Mouse (Mus musculus): ENCODE measurements around the gene Cnr1. TPM values are rescaled to one million over a fixed set of nuclear protein-coding genes. Genes with fewer than 3 reads are reported as not detected.

The Cnr1 gene
- 0.25 and 0.30 TPM in 2 replicates for polyA plus RNA-seq (2015; fragmentation: Nextera tagmentation; extraction: Ambion mirVana)

DNA sequence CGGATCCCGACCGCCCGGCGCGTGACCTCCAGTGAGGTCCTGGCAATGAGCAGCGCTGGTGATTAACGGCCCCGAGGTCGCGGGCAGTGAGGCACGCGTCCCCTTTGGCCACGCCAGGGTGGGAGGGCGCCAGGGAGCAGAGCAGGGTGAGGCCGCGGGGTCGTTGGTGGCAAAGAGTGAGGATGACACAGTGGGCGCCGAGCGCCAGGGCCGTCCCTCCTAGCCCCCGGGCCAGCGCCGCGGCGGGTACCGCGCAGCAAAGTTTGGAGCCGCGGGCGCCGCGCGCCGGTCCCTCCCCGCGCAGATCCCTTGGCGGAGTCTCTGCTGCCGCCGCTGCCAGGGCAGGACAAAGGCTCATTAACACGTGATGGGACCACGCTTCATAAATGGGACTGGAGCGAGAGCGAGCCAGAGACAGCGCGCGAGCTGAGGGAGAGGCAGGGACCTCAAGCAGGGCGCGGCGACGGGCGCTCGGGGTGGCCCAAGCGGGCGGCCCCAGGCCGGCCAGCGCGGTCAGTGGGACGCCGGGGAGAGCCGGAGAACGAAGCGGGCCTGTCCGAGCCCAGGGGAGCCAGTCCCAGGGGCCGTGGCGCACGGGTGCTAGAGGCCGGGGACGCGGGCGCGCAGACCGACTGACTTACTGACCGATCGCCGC is at the start of gene Cnr1:
TSS of gene Cnr1 (plus strand) at position 360 of the 655 bp plus-strand sequence.
- Histone ChIP-seq H3K9ac (replicated peaks; ENCODE audit: low read depth) (no peak within 1 kb of the TSS), H3K4me3 (ENCODE audit: low read depth, low read length) (peak within 1 kb of the TSS; percentile 50), H3K27me3 (replicated peaks; ENCODE audit: insufficient read depth, low read length) (peaks cover 19% of the 10 kb centered on the region), H3K27ac (ENCODE audit: low read length) (no peak within 1 kb of the TSS), H3K4me2 (replicated peaks; ENCODE audit: low read depth, low read length) (peak within 1 kb of the TSS; percentile 95), H3K36me3 (ENCODE audit: insufficient read depth, low read length) (no peaks in the 10 kb centered on the region), H3K4me1 (ENCODE audit: insufficient read depth, low read depth, low read length) (0 out of 2 replicates have a peak, but pooled peaks cover 5% of the 10 kb centered on the region), H3K9me3 (ENCODE audit: low read length) (no peaks in the 10 kb centered on the region)
- WGBS = under 1% methylated on average over 50 of the region's 77 CpGs
- DNase-seq (ENCODE audit: low spot score) (peak; percentile 85), ATAC-seq (peak; percentile 97)
- TF ChIP-seq EP300 (IDR thresholded peaks at IDR 0.05) (no peak), CTCF (IDR thresholded peaks at IDR 0.05) (no peak)

DNA sequence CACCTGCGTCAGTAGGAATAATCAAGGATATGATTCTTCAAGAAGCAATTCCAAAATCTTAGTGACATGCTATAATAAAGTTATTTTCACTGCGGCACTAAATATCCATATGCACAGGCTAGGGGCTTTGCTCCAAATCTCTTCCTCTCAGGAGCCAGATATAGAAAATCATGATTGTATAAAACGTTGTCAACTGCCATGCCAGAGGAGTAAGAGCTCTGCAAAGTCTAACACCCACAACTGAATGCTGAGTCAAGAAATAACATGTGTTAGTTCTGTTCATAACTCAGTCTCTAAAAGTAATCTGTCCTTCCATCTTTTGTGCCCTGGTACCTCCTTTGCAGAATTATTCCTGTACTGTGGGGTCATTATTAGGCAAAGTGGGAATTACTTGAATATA is 44.4 kb upstream of the Cnr1 start:
- Histone ChIP-seq H3K27ac (ENCODE audit: low read length) (no peak overlapping the region), H3K4me2 (replicated peaks; ENCODE audit: low read depth, low read length) (no peak overlapping the region), H3K4me1 (ENCODE audit: insufficient read depth, low read depth, low read length) (no peaks in the 10 kb centered on the region), H3K36me3 (ENCODE audit: insufficient read depth, low read length) (no peaks in the 10 kb centered on the region), H3K4me3 (ENCODE audit: low read depth, low read length) (no peak overlapping the region), H3K9ac (replicated peaks; ENCODE audit: low read depth) (no peak overlapping the region), H3K9me3 (ENCODE audit: low read length) (no peaks in the 10 kb centered on the region), H3K27me3 (replicated peaks; ENCODE audit: insufficient read depth, low read length) (no peaks in the 10 kb centered on the region)
- 86% methylated on average over 3 of the region's 3 CpGs for WGBS
- no peak for DNase-seq (ENCODE audit: low spot score)
- no peak for TF ChIP-seq EP300 (IDR thresholded peaks at IDR 0.05)
- TF ChIP-seq CTCF (IDR thresholded peaks at IDR 0.05) = no peak
- ATAC-seq = no peak

DNA sequence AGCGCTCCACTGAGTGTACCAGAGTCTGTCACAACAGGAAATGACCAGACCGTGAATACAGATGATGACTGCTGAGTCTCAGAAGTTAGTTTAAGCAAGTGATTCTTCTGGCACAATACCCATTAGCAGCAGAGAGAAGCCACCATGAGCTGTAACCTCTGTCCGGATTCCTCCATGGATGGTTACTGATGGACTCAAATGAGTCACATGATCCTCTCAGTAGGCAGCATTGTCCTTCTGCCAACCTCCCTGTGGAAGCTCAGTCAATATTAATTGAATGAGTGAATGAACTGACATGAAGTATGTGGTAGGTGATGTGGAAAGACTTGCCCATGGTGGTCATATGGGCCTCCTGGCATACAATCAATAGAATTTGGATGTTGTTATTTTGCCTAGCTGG is 38.4 kb upstream of the Cnr1 start:
- H3K27ac ChIP-seq (ENCODE audit: low read length) = no peak overlapping the region
- no peaks in the 10 kb centered on the region for H3K36me3 ChIP-seq (ENCODE audit: insufficient read depth, low read length)
- no peak overlapping the region for H3K9ac ChIP-seq (replicated peaks; ENCODE audit: low read depth)
- WGBS = 52% methylated on average over 3 of the region's 3 CpGs
- H3K4me2 ChIP-seq (replicated peaks; ENCODE audit: low read depth, low read length) = no peak overlapping the region
- TF ChIP-seq EP300 (IDR thresholded peaks at IDR 0.05) (no peak), CTCF (IDR thresholded peaks at IDR 0.05) (no peak)
- H3K9me3 ChIP-seq (ENCODE audit: low read length) = no peaks in the 10 kb centered on the region
- no peak overlapping the region for H3K4me3 ChIP-seq (ENCODE audit: low read depth, low read length)
- no peaks in the 10 kb centered on the region for H3K27me3 ChIP-seq (replicated peaks; ENCODE audit: insufficient read depth, low read length)
- DNase-seq (ENCODE audit: low spot score) (no peak), ATAC-seq (no peak)
- H3K4me1 ChIP-seq (ENCODE audit: insufficient read depth, low read depth, low read length) = no peaks in the 10 kb centered on the region

DNA sequence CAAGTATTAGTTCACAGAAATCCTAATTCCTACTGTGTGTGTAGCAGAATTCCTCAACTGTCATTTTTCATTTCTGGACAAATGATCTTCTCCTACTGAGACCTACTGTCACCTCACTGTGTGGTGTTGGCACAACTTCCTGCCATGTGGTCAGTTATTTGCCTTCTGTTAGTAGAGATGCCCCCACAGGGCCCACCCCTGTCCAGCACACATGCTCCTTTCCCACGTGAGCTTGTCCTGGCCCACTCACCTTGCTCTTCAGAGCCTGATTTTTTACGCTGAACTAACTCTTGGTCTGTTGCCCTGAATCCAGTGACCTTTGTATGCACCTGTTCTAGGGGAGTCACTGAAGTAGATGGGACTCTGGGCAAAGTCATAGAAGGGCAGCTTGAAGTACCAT is 34.4 kb upstream of the Cnr1 start:
- Histone ChIP-seq H3K4me2 (replicated peaks; ENCODE audit: low read depth, low read length) (no peak overlapping the region), H3K36me3 (ENCODE audit: insufficient read depth, low read length) (no peaks in the 10 kb centered on the region), H3K4me3 (ENCODE audit: low read depth, low read length) (no peak overlapping the region), H3K4me1 (ENCODE audit: insufficient read depth, low read depth, low read length) (no peaks in the 10 kb centered on the region), H3K27ac (ENCODE audit: low read length) (no peak overlapping the region), H3K27me3 (replicated peaks; ENCODE audit: insufficient read depth, low read length) (no peaks in the 10 kb centered on the region), H3K9me3 (ENCODE audit: low read length) (no peaks in the 10 kb centered on the region), H3K9ac (replicated peaks; ENCODE audit: low read depth) (no peak overlapping the region)
- no peak for ATAC-seq
- TF ChIP-seq EP300 (IDR thresholded peaks at IDR 0.05) (no peak), CTCF (IDR thresholded peaks at IDR 0.05) (no peak)
- WGBS = 70% methylated on average over 2 of the region's 2 CpGs
- DNase-seq (ENCODE audit: low spot score) = no peak

DNA sequence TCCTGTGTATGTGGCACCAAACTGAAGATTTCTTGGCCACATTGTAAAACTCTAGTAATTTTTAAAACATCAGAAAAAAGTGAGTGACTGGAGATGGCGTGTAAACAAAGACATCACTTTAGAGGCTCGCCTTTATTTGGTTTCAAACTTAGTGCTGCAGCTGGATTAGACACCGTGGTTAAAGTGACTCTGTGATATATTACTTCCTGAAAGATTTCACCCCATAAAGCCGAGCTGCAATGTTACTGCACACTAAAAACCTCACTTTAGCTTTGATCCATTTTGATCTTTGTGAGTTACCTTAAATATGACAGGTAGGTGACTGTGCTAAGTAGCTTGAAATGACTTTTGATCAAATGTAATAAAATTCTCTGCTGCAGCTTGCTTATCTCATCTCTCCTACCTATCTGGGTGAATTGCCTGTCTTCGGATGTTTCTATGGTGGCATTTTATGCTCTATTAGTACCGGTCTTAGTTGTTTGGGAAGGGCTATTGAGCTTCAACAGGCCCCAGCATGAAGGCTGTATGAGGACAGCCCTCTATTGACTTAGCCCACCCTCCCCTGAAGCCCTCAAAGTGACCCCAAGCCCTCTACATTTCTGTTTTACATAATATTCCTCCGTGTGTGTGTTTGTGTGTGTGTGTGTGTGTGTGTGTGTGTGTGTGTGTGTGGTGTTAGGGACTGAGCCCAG is 32.1 kb upstream of the Cnr1 start:
- TF ChIP-seq EP300 (IDR thresholded peaks at IDR 0.05) (no peak), CTCF (IDR thresholded peaks at IDR 0.05) (no peak)
- no peak for ATAC-seq
- DNase-seq (ENCODE audit: low spot score) = no peak
- Histone ChIP-seq H3K4me3 (ENCODE audit: low read depth, low read length) (no peak overlapping the region), H3K4me1 (ENCODE audit: insufficient read depth, low read depth, low read length) (no peaks in the 10 kb centered on the region), H3K9me3 (ENCODE audit: low read length) (no peaks in the 10 kb centered on the region), H3K4me2 (replicated peaks; ENCODE audit: low read depth, low read length) (no peak overlapping the region), H3K27me3 (replicated peaks; ENCODE audit: insufficient read depth, low read length) (no peaks in the 10 kb centered on the region), H3K9ac (replicated peaks; ENCODE audit: low read depth) (no peak overlapping the region), H3K36me3 (ENCODE audit: insufficient read depth, low read length) (no peaks in the 10 kb centered on the region), H3K27ac (ENCODE audit: low read length) (no peak overlapping the region)
- WGBS = 20% methylated on average over 7 of the region's 7 CpGs

DNA sequence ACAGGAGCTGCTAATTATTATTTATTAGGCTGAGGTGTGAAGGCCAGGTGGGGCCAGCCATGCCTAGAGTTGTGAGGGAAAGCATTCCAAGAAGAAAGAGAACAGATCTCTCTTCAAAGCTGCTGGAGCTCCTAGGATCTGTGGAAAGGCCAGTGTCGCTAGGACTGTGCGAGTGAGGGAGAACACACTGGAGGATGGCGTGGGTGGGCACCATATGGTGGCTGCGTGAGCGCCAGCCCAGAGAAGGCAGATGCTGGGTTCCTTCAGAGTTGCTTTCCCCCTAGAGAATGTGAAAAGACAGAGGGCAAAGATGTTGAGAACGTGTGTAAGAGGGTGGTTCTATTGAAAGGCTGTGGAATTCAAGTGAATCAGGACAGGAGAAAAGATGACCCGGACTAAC is 30.6 kb upstream of the Cnr1 start:
- DNase-seq (ENCODE audit: low spot score) (no peak), ATAC-seq (no peak)
- no peak overlapping the region for H3K4me3 ChIP-seq (ENCODE audit: low read depth, low read length)
- no peak overlapping the region for H3K4me2 ChIP-seq (replicated peaks; ENCODE audit: low read depth, low read length)
- WGBS = 80% methylated on average over 7 of the region's 7 CpGs
- no peaks in the 10 kb centered on the region for H3K27me3 ChIP-seq (replicated peaks; ENCODE audit: insufficient read depth, low read length)
- H3K27ac ChIP-seq (ENCODE audit: low read length) = no peak overlapping the region
- no peak for TF ChIP-seq CTCF (IDR thresholded peaks at IDR 0.05)
- TF ChIP-seq EP300 (IDR thresholded peaks at IDR 0.05) = no peak
- no peaks in the 10 kb centered on the region for H3K9me3 ChIP-seq (ENCODE audit: low read length)
- H3K9ac ChIP-seq (replicated peaks; ENCODE audit: low read depth) = no peak overlapping the region
- no peaks in the 10 kb centered on the region for H3K4me1 ChIP-seq (ENCODE audit: insufficient read depth, low read depth, low read length)
- no peaks in the 10 kb centered on the region for H3K36me3 ChIP-seq (ENCODE audit: insufficient read depth, low read length)

Measured in lung, postnatal 0 days (tissue).